Mouse (Mus musculus) ovary, postnatal 10 days (tissue): Measurements from ENCODE around the gene Ankle1.

ENCODE experiments used
- DNase-seq: peaks from one replicate; pipeline ENCODE4 v3.0.0; 2022; ENCODE audit warnings: low spot score

Gene Ankle1

GRCm38 (mm10) chr8:71405401-71406098, at the start of gene Ankle1:
TSS of gene Ankle1 (plus strand) at chr8:71406010.
- DNase-seq = peak; percentile 97

GRCm38 (mm10) chr8:71358026-71358425, 47.8 kb upstream of the Ankle1 start:
- no peak for DNase-seq

GRCm38 (mm10) chr8:71366771-71367528, 38.9 kb upstream of the Ankle1 start, which contains the start of gene Use1:
TSS of gene Use1 (plus strand) at chr8:71366848.
- DNase-seq = peak; percentile 88

GRCm38 (mm10) chr8:71367529-71368176, 38.2 kb upstream of the Ankle1 start:
- DNase-seq = no peak

GRCm38 (mm10) chr8:71368366-71368765, 37.4 kb upstream of the Ankle1 start:
- DNase-seq = no peak

- no peak for DNase-seq
Observed at GRCm38 (mm10) chr8:71369040-71369718, 36.6 kb upstream of the Ankle1 start.

GRCm38 (mm10) chr8:71370711-71371235, 35.0 kb upstream of the Ankle1 start:
- no peak for DNase-seq

- DNase-seq = peak; percentile 86
Observed at GRCm38 (mm10) chr8:71371236-71371848, 34.5 kb upstream of the Ankle1 start, which contains the start of gene Ocel1. TSS of gene Ocel1 (plus strand) at chr8:71371298.

- DNase-seq = no peak
Observed at GRCm38 (mm10) chr8:71372427-71372826, 33.4 kb upstream of the Ankle1 start.

GRCm38 (mm10) chr8:71373000-71373399, 32.8 kb upstream of the Ankle1 start:
- DNase-seq = no peak

GRCm38 (mm10) chr8:71374616-71375206, 31.1 kb upstream of the Ankle1 start:
- no peak for DNase-seq

- DNase-seq = no peak
Observed at GRCm38 (mm10) chr8:71375581-71376422, 30.0 kb upstream of the Ankle1 start.

- no peak for DNase-seq
Observed at GRCm38 (mm10) chr8:71376423-71377030, 29.3 kb upstream of the Ankle1 start.

- no peak for DNase-seq
Observed at GRCm38 (mm10) chr8:71379008-71379407, 26.8 kb upstream of the Ankle1 start.

- DNase-seq = no peak
Observed at GRCm38 (mm10) chr8:71379512-71380075, 26.2 kb upstream of the Ankle1 start.

GRCm38 (mm10) chr8:71380178-71381171, 25.3 kb upstream of the Ankle1 start:
- no peak for DNase-seq

GRCm38 (mm10) chr8:71381421-71381970, 24.3 kb upstream of the Ankle1 start, which contains the start of gene Nr2f6:
TSS of gene Nr2f6 (minus strand) at chr8:71381960.
- peak; percentile 66 for DNase-seq
